Mouse (Mus musculus): ENCODE measurements at regions not wholly inside any gene's neighbourhood (a gene's known extent, or its start where the extent isn't known, plus 50 kb on each side); places are given as distances from the start of the nearest gene placed in this dataset.
A peak's percentile ranks its signal among the peaks of the same experiment; 100 is the strongest.

- 79% methylated on average over 6 of the region's 6 CpGs for WGBS
- H3K36me3 ChIP-seq (ENCODE audit: control insufficient read depth, insufficient read depth): no peaks in the 10 kb centered on the region
- H3K27me3 ChIP-seq (ENCODE audit: control insufficient read depth, insufficient read depth, low read length): no peaks in the 10 kb centered on the region
- no peak overlapping the region for H3K4me3 ChIP-seq (ENCODE audit: low read length)
- H3K9me3 ChIP-seq (replicated peaks; ENCODE audit: control insufficient read depth, low read length): no peaks in the 10 kb centered on the region
- H3K4me1 ChIP-seq (ENCODE audit: control insufficient read depth, insufficient read depth, low read length): no peaks in the 10 kb centered on the region
- no peak overlapping the region for H3K27ac ChIP-seq (ENCODE audit: low read length)
- H3K9ac ChIP-seq (ENCODE audit: low read length): no peak overlapping the region
- no peak for ATAC-seq (replicated peaks; ENCODE audit: extremely low read depth, insufficient read depth, low FRiP score)
- no peak overlapping the region for H3K4me2 ChIP-seq (ENCODE audit: low read depth, low read length)
Measured at GRCm38 (mm10) chr3:35219394-35219793, 534.5 kb upstream of the Atp11b start.

- Histone ChIP-seq H3K27ac (ENCODE audit: low read length) (no peak overlapping the region), H3K27me3 (ENCODE audit: control insufficient read depth, insufficient read depth, low read length) (no peaks in the 10 kb centered on the region), H3K4me1 (ENCODE audit: control insufficient read depth, insufficient read depth, low read length) (no peaks in the 10 kb centered on the region), H3K4me3 (ENCODE audit: low read length) (no peak overlapping the region), H3K9me3 (replicated peaks; ENCODE audit: control insufficient read depth, low read length) (no peaks in the 10 kb centered on the region), H3K4me2 (ENCODE audit: low read depth, low read length) (no peak overlapping the region), H3K9ac (ENCODE audit: low read length) (no peak overlapping the region), H3K36me3 (ENCODE audit: control insufficient read depth, insufficient read depth) (no peaks in the 10 kb centered on the region)
- no peak for ATAC-seq (replicated peaks; ENCODE audit: extremely low read depth, insufficient read depth, low FRiP score)
- WGBS: 77% methylated on average over 3 of the region's 3 CpGs
Measured at GRCm38 (mm10) chr3:35221183-35221582, 532.7 kb upstream of the Atp11b start.

- no peaks in the 10 kb centered on the region for H3K9me3 ChIP-seq (replicated peaks; ENCODE audit: control insufficient read depth, low read length)
- H3K9ac ChIP-seq (ENCODE audit: low read length): no peak overlapping the region
- no peaks in the 10 kb centered on the region for H3K4me1 ChIP-seq (ENCODE audit: control insufficient read depth, insufficient read depth, low read length)
- ATAC-seq (replicated peaks; ENCODE audit: extremely low read depth, insufficient read depth, low FRiP score): no peak
- no peak overlapping the region for H3K4me3 ChIP-seq (ENCODE audit: low read length)
- H3K4me2 ChIP-seq (ENCODE audit: low read depth, low read length): no peak overlapping the region
- H3K27me3 ChIP-seq (ENCODE audit: control insufficient read depth, insufficient read depth, low read length): no peaks in the 10 kb centered on the region
- no peak overlapping the region for H3K27ac ChIP-seq (ENCODE audit: low read length)
- 65% methylated on average over 2 of the region's 2 CpGs for WGBS
- H3K36me3 ChIP-seq (ENCODE audit: control insufficient read depth, insufficient read depth): no peaks in the 10 kb centered on the region
Measured at GRCm38 (mm10) chr3:35222251-35222650, 531.7 kb upstream of the Atp11b start.

GRCm38 (mm10) chr3:35225051-35225701, 528.7 kb upstream of the Atp11b start:
- no peaks in the 10 kb centered on the region for H3K9me3 ChIP-seq (replicated peaks; ENCODE audit: control insufficient read depth, low read length)
- no peaks in the 10 kb centered on the region for H3K27me3 ChIP-seq (ENCODE audit: control insufficient read depth, insufficient read depth, low read length)
- H3K9ac ChIP-seq (ENCODE audit: low read length): no peak overlapping the region
- no peaks in the 10 kb centered on the region for H3K4me1 ChIP-seq (ENCODE audit: control insufficient read depth, insufficient read depth, low read length)
- no peak overlapping the region for H3K4me3 ChIP-seq (ENCODE audit: low read length)
- H3K27ac ChIP-seq (ENCODE audit: low read length): no peak overlapping the region
- H3K4me2 ChIP-seq (ENCODE audit: low read depth, low read length): peak overlapping the region; percentile 40; the same call in 1 of the 2 replicates
- peak; percentile 60; the same call in 1 of the 2 replicates for ATAC-seq (replicated peaks; ENCODE audit: extremely low read depth, insufficient read depth, low FRiP score)
- no peaks in the 10 kb centered on the region for H3K36me3 ChIP-seq (ENCODE audit: control insufficient read depth, insufficient read depth)
- WGBS: 21% methylated on average over 12 of the region's 12 CpGs

- ATAC-seq (replicated peaks; ENCODE audit: extremely low read depth, insufficient read depth, low FRiP score): no peak
- H3K9me3 ChIP-seq (replicated peaks; ENCODE audit: control insufficient read depth, low read length): no peaks in the 10 kb centered on the region
- 69% methylated on average over 3 of the region's 3 CpGs for WGBS
- no peaks in the 10 kb centered on the region for H3K36me3 ChIP-seq (ENCODE audit: control insufficient read depth, insufficient read depth)
- H3K4me3 ChIP-seq (ENCODE audit: low read length): no peak overlapping the region
- peak overlapping the region; percentile 40; the same call in 1 of the 2 replicates for H3K4me2 ChIP-seq (ENCODE audit: low read depth, low read length)
- H3K4me1 ChIP-seq (ENCODE audit: control insufficient read depth, insufficient read depth, low read length): no peaks in the 10 kb centered on the region
- H3K27ac ChIP-seq (ENCODE audit: low read length): no peak overlapping the region
- H3K9ac ChIP-seq (ENCODE audit: low read length): no peak overlapping the region
- H3K27me3 ChIP-seq (ENCODE audit: control insufficient read depth, insufficient read depth, low read length): no peaks in the 10 kb centered on the region
Measured at GRCm38 (mm10) chr3:35225774-35226365, 528.0 kb upstream of the Atp11b start.

GRCm38 (mm10) chr3:35231158-35231928, 522.6 kb upstream of the Atp11b start:
- H3K9ac ChIP-seq (ENCODE audit: low read length): no peak overlapping the region
- no peaks in the 10 kb centered on the region for H3K27me3 ChIP-seq (ENCODE audit: control insufficient read depth, insufficient read depth, low read length)
- no peaks in the 10 kb centered on the region for H3K36me3 ChIP-seq (ENCODE audit: control insufficient read depth, insufficient read depth)
- H3K9me3 ChIP-seq (replicated peaks; ENCODE audit: control insufficient read depth, low read length): no peaks in the 10 kb centered on the region
- no peak overlapping the region for H3K27ac ChIP-seq (ENCODE audit: low read length)
- no peaks in the 10 kb centered on the region for H3K4me1 ChIP-seq (ENCODE audit: control insufficient read depth, insufficient read depth, low read length)
- no peak overlapping the region for H3K4me3 ChIP-seq (ENCODE audit: low read length)
- 74% methylated on average over 10 of the region's 10 CpGs for WGBS
- no peak overlapping the region for H3K4me2 ChIP-seq (ENCODE audit: low read depth, low read length)
- no peak for ATAC-seq (replicated peaks; ENCODE audit: extremely low read depth, insufficient read depth, low FRiP score)

- Histone ChIP-seq H3K27ac (ENCODE audit: low read length) (no peak overlapping the region), H3K4me1 (ENCODE audit: control insufficient read depth, insufficient read depth, low read length) (no peaks in the 10 kb centered on the region), H3K4me2 (ENCODE audit: low read depth, low read length) (no peak overlapping the region), H3K36me3 (ENCODE audit: control insufficient read depth, insufficient read depth) (no peaks in the 10 kb centered on the region), H3K9me3 (replicated peaks; ENCODE audit: control insufficient read depth, low read length) (no peaks in the 10 kb centered on the region), H3K4me3 (ENCODE audit: low read length) (no peak overlapping the region), H3K27me3 (ENCODE audit: control insufficient read depth, insufficient read depth, low read length) (no peaks in the 10 kb centered on the region), H3K9ac (ENCODE audit: low read length) (no peak overlapping the region)
- 67% methylated on average over 1 of the region's 1 CpGs for WGBS
- no peak for ATAC-seq (replicated peaks; ENCODE audit: extremely low read depth, insufficient read depth, low FRiP score)
Measured at GRCm38 (mm10) chr3:35232487-35232886, 521.4 kb upstream of the Atp11b start.

GRCm38 (mm10) chr3:35235066-35235465, 518.8 kb upstream of the Atp11b start:
- no peaks in the 10 kb centered on the region for H3K27me3 ChIP-seq (ENCODE audit: control insufficient read depth, insufficient read depth, low read length)
- H3K36me3 ChIP-seq (ENCODE audit: control insufficient read depth, insufficient read depth): no peaks in the 10 kb centered on the region
- H3K4me1 ChIP-seq (ENCODE audit: control insufficient read depth, insufficient read depth, low read length): no peaks in the 10 kb centered on the region
- no peaks in the 10 kb centered on the region for H3K9me3 ChIP-seq (replicated peaks; ENCODE audit: control insufficient read depth, low read length)
- no peak overlapping the region for H3K9ac ChIP-seq (ENCODE audit: low read length)
- no peak overlapping the region for H3K4me2 ChIP-seq (ENCODE audit: low read depth, low read length)
- WGBS: 82% methylated on average over 3 of the region's 3 CpGs
- no peak for ATAC-seq (replicated peaks; ENCODE audit: extremely low read depth, insufficient read depth, low FRiP score)
- no peak overlapping the region for H3K4me3 ChIP-seq (ENCODE audit: low read length)
- H3K27ac ChIP-seq (ENCODE audit: low read length): no peak overlapping the region

- Histone ChIP-seq H3K4me1 (ENCODE audit: control insufficient read depth, insufficient read depth, low read length) (no peaks in the 10 kb centered on the region), H3K27ac (ENCODE audit: low read length) (no peak overlapping the region), H3K36me3 (ENCODE audit: control insufficient read depth, insufficient read depth) (no peaks in the 10 kb centered on the region), H3K9ac (ENCODE audit: low read length) (no peak overlapping the region), H3K9me3 (replicated peaks; ENCODE audit: control insufficient read depth, low read length) (no peaks in the 10 kb centered on the region), H3K4me2 (ENCODE audit: low read depth, low read length) (no peak overlapping the region), H3K4me3 (ENCODE audit: low read length) (no peak overlapping the region), H3K27me3 (ENCODE audit: control insufficient read depth, insufficient read depth, low read length) (no peaks in the 10 kb centered on the region)
- ATAC-seq (replicated peaks; ENCODE audit: extremely low read depth, insufficient read depth, low FRiP score): no peak
- WGBS: 67% methylated on average over 5 of the region's 5 CpGs
Measured at GRCm38 (mm10) chr3:35235772-35236171, 518.1 kb upstream of the Atp11b start.
